Mouse (Mus musculus) retina, embryonic 14.5 days (tissue): ENCODE measurements around the gene Cracr2b.
"Not testable (repeated sequence)": the region's sequence is repeated elsewhere in the genome, so short reads cannot be mapped to it uniquely, and the experiment has no call there.

Source experiments
- DNase-seq: peaks from one replicate; pipeline ENCODE4 v3.0.0-alpha.2; 2015; ENCODE audit warnings: low spot score

Gene Cracr2b

GRCm38 (mm10) chr7:141433517-141434400 is 27.1 kb upstream of the Cracr2b start:
- DNase-seq: no peak

- peak; percentile 68 for DNase-seq
These were observed 26.4 kb upstream of the Cracr2b start for GRCm38 (mm10) chr7:141434464-141434863.

- peak; percentile 49 for DNase-seq
These were observed 25.6 kb upstream of the Cracr2b start for GRCm38 (mm10) chr7:141435129-141435855.

- DNase-seq: no peak
These were observed 24.9 kb upstream of the Cracr2b start for GRCm38 (mm10) chr7:141435856-141436522.

- no peak for DNase-seq
These were observed 24.4 kb upstream of the Cracr2b start for GRCm38 (mm10) chr7:141436523-141436892.

GRCm38 (mm10) chr7:141437178-141438120 is 23.4 kb upstream of the Cracr2b start, which contains the start of gene Slc25a22:
TSS of gene Slc25a22 (minus strand) at chr7:141437892.
- peak; percentile 85 for DNase-seq

GRCm38 (mm10) chr7:141438201-141438968 is 22.5 kb upstream of the Cracr2b start:
- DNase-seq: no peak

GRCm38 (mm10) chr7:141439140-141439679 is 21.7 kb upstream of the Cracr2b start:
- no peak for DNase-seq

- DNase-seq: no peak
These were observed 21.1 kb upstream of the Cracr2b start for GRCm38 (mm10) chr7:141439811-141440210.

- peak; percentile 73 for DNase-seq
These were observed 20.3 kb upstream of the Cracr2b start for GRCm38 (mm10) chr7:141440613-141441012.

- DNase-seq: no peak
These were observed 19.4 kb upstream of the Cracr2b start for GRCm38 (mm10) chr7:141441460-141441859.

- DNase-seq: no peak
These were observed 18.7 kb upstream of the Cracr2b start for GRCm38 (mm10) chr7:141442199-141442598.

GRCm38 (mm10) chr7:141443081-141443821 is 17.6 kb upstream of the Cracr2b start:
- DNase-seq: peak; percentile 73

GRCm38 (mm10) chr7:141443828-141444237 is 17.1 kb upstream of the Cracr2b start, which contains the start of gene Pidd1:
TSS of gene Pidd1 (minus strand) at chr7:141444025.
- DNase-seq: peak; percentile 78

GRCm38 (mm10) chr7:141446374-141446773 is 14.5 kb upstream of the Cracr2b start:
- not testable (repeated sequence) for DNase-seq

- peak; percentile 94 for DNase-seq
These were observed 13.5 kb upstream of the Cracr2b start, which contains the start of gene Rplp2 for GRCm38 (mm10) chr7:141447110-141447991. TSS of gene Rplp2 (plus strand) at chr7:141447370.

- DNase-seq: no peak
These were observed 9.0 kb upstream of the Cracr2b start for GRCm38 (mm10) chr7:141451928-141452327.

GRCm38 (mm10) chr7:141453636-141454035 is 7.3 kb upstream of the Cracr2b start:
- no peak for DNase-seq
